Mouse (Mus musculus) G1E (cell line): ENCODE measurements around the gene Rad51d. TPM values are rescaled to one million over a fixed set of nuclear protein-coding genes. Genes with fewer than 3 reads are reported as not detected.

Source experiments
- ATAC-seq: 2 replicates; pipeline ENCODE4 v1.8.0; 2016; ENCODE audit warnings: mild to moderate bottlenecking; ENCODE audit not compliant: insufficient number of reproducible peaks, poor library complexity, low FRiP score, severe bottlenecking; ENCODE audit errors: extremely low read depth
- DNase-seq: peaks from one replicate; pipeline ENCODE4 v3.0.0; 2012; ENCODE audit warnings: low spot score
- H3K27me3 ChIP-seq: 2 replicates; pipeline ENCODE4 v1.6.1; 2012; ENCODE audit warnings: mild to moderate bottlenecking, low read length, inconsistent platforms; ENCODE audit not compliant: insufficient read depth
- H3K36me3 ChIP-seq: replicated peaks from 2 replicates; pipeline ENCODE3; 2012; ENCODE audit warnings: mild to moderate bottlenecking, inconsistent platforms
- H3K4me1 ChIP-seq: 2 replicates; pipeline ENCODE4 v1.6.1; 2012; ENCODE audit warnings: low read depth, low read length, inconsistent platforms, mixed read lengths; ENCODE audit not compliant: insufficient read depth
- H3K4me3 ChIP-seq: 2 replicates; pipeline ENCODE4 v1.5.1; 2012; ENCODE audit warnings: low read depth, mild to moderate bottlenecking, inconsistent platforms, low read length, moderate library complexity, mixed read lengths
- H3K9me3 ChIP-seq: replicated peaks from 2 replicates; pipeline ENCODE4 v1.6.1; 2012; ENCODE audit warnings: inconsistent platforms
- CTCF ChIP-seq: IDR thresholded peaks from 2 replicates; pipeline ENCODE4 v1.5.1; 2012; ENCODE audit warnings: low read depth, low read length, inconsistent platforms, mixed read lengths
- GATA1 ChIP-seq: IDR thresholded peaks from 2 replicates; pipeline ENCODE4 v1.6.1; 2012; ENCODE audit warnings: borderline replicate concordance, low read length, inconsistent platforms, mixed read lengths
- GATA2 ChIP-seq: IDR thresholded peaks from 2 replicates; pipeline ENCODE4 v1.6.1; 2012; ENCODE audit warnings: low read depth, low read length, inconsistent platforms, borderline replicate concordance
- POLR2AphosphoS5 ChIP-seq: IDR thresholded peaks from 2 replicates; pipeline ENCODE4 v1.6.1; 2012; ENCODE audit warnings: low read depth, low read length, inconsistent platforms; ENCODE audit not compliant: insufficient replicate concordance
- TAL1 ChIP-seq: conservative IDR thresholded peaks from 2 replicates; pipeline ENCODE4 v1.6.1; 2012; ENCODE audit warnings: low read depth, low read length, inconsistent platforms, mixed read lengths
- polyA plus RNA-seq: library from polyadenylated mRNA; stranded (reverse); fragments of >175 nt; gene quantifications from 2 replicates; pipeline ENCODE4 v1.2.3, GENCODE M21; 2012
- total RNA-seq, 2 experiments: library from RNA; stranded (forward) in 1 of 2; stranded (reverse) in 1 of 2; fragments of 200-1000 nt in 1 of 2; fragments of >200 nt in 1 of 2; fragmentation: Nextera tagmentation in 1 of 2; gene quantifications; 2 replicates each; pipeline ENCODE4 v1.2.3; 2014 to 2017

Gene Rad51d
- total and polyA plus RNA-seq, 3 experiments: 13.6 to 24.6 (median 16.0) TPM

- TF ChIP-seq CTCF (no peak), POLR2AphosphoS5 (no peak), GATA2 (no peak), GATA1 (no peak), TAL1 (no peak)
- ATAC-seq (no peak), DNase-seq (no peak)
- Histone ChIP-seq H3K27me3 (no peaks in the 10 kb centered on the region), H3K36me3 (peaks cover 84% of the 10 kb centered on the region), H3K4me1 (peaks cover 79% of the 10 kb centered on the region), H3K4me3 (no peak overlapping the region), H3K9me3 (no peaks in the 10 kb centered on the region)
Measured at GRCm38 (mm10) chr11:82852958-82853357, 37.5 kb downstream of the Rad51d start.

- TF ChIP-seq GATA1 (no peak), POLR2AphosphoS5 (no peak), TAL1 (no peak), CTCF (no peak), GATA2 (no peak)
- peak overlapping the region; percentile 27; the same call in 1 of the 2 replicates for H3K4me3 ChIP-seq
- DNase-seq: no peak
- H3K36me3 ChIP-seq: peaks cover 81% of the 10 kb centered on the region
- no peaks in the 10 kb centered on the region for H3K27me3 ChIP-seq
- H3K9me3 ChIP-seq: no peaks in the 10 kb centered on the region
- peaks cover 81% of the 10 kb centered on the region for H3K4me1 ChIP-seq
- no peak for ATAC-seq
Measured at GRCm38 (mm10) chr11:82852540-82852939, 37.9 kb downstream of the Rad51d start.

- no peak overlapping the region; the same call in 1 of the 2 replicates for H3K4me3 ChIP-seq
- no peaks in the 10 kb centered on the region for H3K27me3 ChIP-seq
- no peaks in the 10 kb centered on the region for H3K9me3 ChIP-seq
- DNase-seq (no peak), ATAC-seq (no peak)
- TF ChIP-seq CTCF (no peak), GATA2 (no peak), POLR2AphosphoS5 (no peak), TAL1 (no peak), GATA1 (no peak)
- H3K36me3 ChIP-seq: peaks cover 80% of the 10 kb centered on the region
- H3K4me1 ChIP-seq: peaks cover 82% of the 10 kb centered on the region
Measured at GRCm38 (mm10) chr11:82852115-82852514, 38.3 kb downstream of the Rad51d start.

GRCm38 (mm10) chr11:82850259-82850658, 40.2 kb downstream of the Rad51d start:
- ATAC-seq (no peak), DNase-seq (no peak)
- TF ChIP-seq CTCF: no peak
- no peak for TF ChIP-seq GATA1
- no peak for TF ChIP-seq TAL1
- no peak for TF ChIP-seq POLR2AphosphoS5
- H3K36me3 ChIP-seq: peaks cover 68% of the 10 kb centered on the region
- no peak overlapping the region for H3K4me3 ChIP-seq
- H3K4me1 ChIP-seq: peaks cover 81% of the 10 kb centered on the region
- H3K27me3 ChIP-seq: no peaks in the 10 kb centered on the region
- no peaks in the 10 kb centered on the region for H3K9me3 ChIP-seq

GRCm38 (mm10) chr11:82847571-82848000, 42.8 kb downstream of the Rad51d start:
- Histone ChIP-seq H3K36me3 (peaks cover 71% of the 10 kb centered on the region), H3K4me3 (peak overlapping the region; percentile 30; the same call in 1 of the 2 replicates), H3K27me3 (no peaks in the 10 kb centered on the region), H3K4me1 (peaks cover 88% of the 10 kb centered on the region), H3K9me3 (no peaks in the 10 kb centered on the region)
- peak; percentile 66 for ATAC-seq
- no peak for TF ChIP-seq GATA2
- TF ChIP-seq CTCF: no peak
- TF ChIP-seq POLR2AphosphoS5: no peak
- peak; percentile 93 for TF ChIP-seq TAL1
- no peak for TF ChIP-seq GATA1
- peak; percentile 49 for DNase-seq

GRCm38 (mm10) chr11:82846938-82847337, 43.5 kb downstream of the Rad51d start:
- no peak for ATAC-seq
- DNase-seq: no peak
- no peaks in the 10 kb centered on the region for H3K9me3 ChIP-seq
- peaks cover 85% of the 10 kb centered on the region for H3K4me1 ChIP-seq
- no peak for TF ChIP-seq GATA2
- no peak for TF ChIP-seq CTCF
- no peak for TF ChIP-seq POLR2AphosphoS5
- H3K4me3 ChIP-seq: peak overlapping the region; percentile 30; the same call in 1 of the 2 replicates
- no peaks in the 10 kb centered on the region for H3K27me3 ChIP-seq
- H3K36me3 ChIP-seq: peaks cover 69% of the 10 kb centered on the region
